Mouse (Mus musculus): ENCODE measurements around the gene Ttc30b. TPM values are rescaled to one million over a fixed set of nuclear protein-coding genes. Genes with fewer than 3 reads are reported as not detected.

The Ttc30b gene
- polyA plus RNA-seq, 1 experiment, result 1.7 TPM

GRCm38 (mm10) chr2:75895711-75896110, 42.7 kb downstream of the Ttc30b start:
- Histone ChIP-seq H3K27me3 (ENCODE audit: control insufficient read depth, insufficient read depth, insufficient read length) (no peaks in the 10 kb centered on the region), H3ac (ENCODE audit: control insufficient read depth, insufficient read length) (no peak overlapping the region), H3K4me3 (no peak overlapping the region), H3K79me2 (ENCODE audit: control insufficient read depth, insufficient read depth) (peaks cover 5% of the 10 kb centered on the region), H3K4me2 (ENCODE audit: low read depth) (no peak overlapping the region), H3K36me3 (ENCODE audit: control insufficient read depth, insufficient read depth) (peaks cover 23% of the 10 kb centered on the region)
- no peak for TF ChIP-seq SRF (IDR thresholded peaks at IDR 0.05; ENCODE audit: control insufficient read depth, insufficient read length, low read depth)
- no peak for TF ChIP-seq TCF12 (IDR thresholded peaks at IDR 0.05; ENCODE audit: insufficient read depth, poor library complexity, severe bottlenecking)
- TF ChIP-seq MAX (IDR thresholded peaks at IDR 0.05; ENCODE audit: low read depth), result no peak
- no peak for TF ChIP-seq POLR2A (IDR thresholded peaks at IDR 0.05; ENCODE audit: insufficient read length, low read depth)
- no peak for TF ChIP-seq MYOD1 (IDR thresholded peaks at IDR 0.05; ENCODE audit: control insufficient read depth in 1 of 3, insufficient read length in 2 of 3, low read depth in 2 of 3)
- no peak for TF ChIP-seq TCF3 (IDR thresholded peaks at IDR 0.05; ENCODE audit: insufficient read length, low read depth)

DNA sequence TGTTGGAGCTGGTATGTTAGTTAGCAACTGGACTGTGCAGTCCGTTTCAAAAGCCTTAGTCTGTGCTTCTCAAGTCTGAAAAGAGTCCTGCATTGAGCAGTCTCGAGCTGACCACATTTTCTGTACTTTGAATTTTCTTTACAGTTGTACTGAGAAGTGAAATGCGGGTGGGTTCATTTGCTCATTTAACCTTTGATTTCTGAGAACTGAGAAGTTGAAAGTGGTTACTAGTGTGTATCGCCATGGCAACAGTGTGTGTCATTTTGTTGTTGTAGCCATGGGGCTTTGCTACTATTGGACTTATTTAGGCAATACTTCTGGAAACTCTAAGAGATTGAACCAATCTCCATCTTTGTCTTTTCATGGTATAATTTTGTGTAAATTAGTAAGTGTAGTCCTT, 46.4 kb downstream of the Ttc30b start:
- H3K27me3 ChIP-seq (ENCODE audit: control insufficient read depth, insufficient read depth, insufficient read length), result no peaks in the 10 kb centered on the region
- peaks cover 5% of the 10 kb centered on the region for H3K79me2 ChIP-seq (ENCODE audit: control insufficient read depth, insufficient read depth)
- no peak overlapping the region for H3K4me3 ChIP-seq
- H3ac ChIP-seq (ENCODE audit: control insufficient read depth, insufficient read length), result no peak overlapping the region
- no peak overlapping the region for H3K4me2 ChIP-seq (ENCODE audit: low read depth)
- peaks cover 9% of the 10 kb centered on the region for H3K36me3 ChIP-seq (ENCODE audit: control insufficient read depth, insufficient read depth)
- TF ChIP-seq SRF (IDR thresholded peaks at IDR 0.05; ENCODE audit: control insufficient read depth, insufficient read length, low read depth) (no peak), E2F4 (IDR thresholded peaks at IDR 0.05; ENCODE audit: insufficient read depth) (no peak), POLR2AphosphoS2 (IDR thresholded peaks at IDR 0.05; ENCODE audit: insufficient read length, low read depth) (no peak), MYOG (IDR thresholded peaks at IDR 0.05; ENCODE audit: control insufficient read depth in 1 of 3, insufficient read depth in 1 of 3, insufficient read length in 2 of 3, low read depth in 2 of 3) (no peak), USF1 (IDR thresholded peaks at IDR 0.05; ENCODE audit: low read depth) (no peak), TCF12 (IDR thresholded peaks at IDR 0.05; ENCODE audit: insufficient read depth, poor library complexity, severe bottlenecking) (no peak), MYOD1 (IDR thresholded peaks at IDR 0.05; ENCODE audit: control insufficient read depth in 1 of 3, insufficient read length in 2 of 3, low read depth in 2 of 3) (no peak), MAX (IDR thresholded peaks at IDR 0.05; ENCODE audit: low read depth) (no peak), REST (IDR thresholded peaks at IDR 0.05; ENCODE audit: insufficient read depth, insufficient read length) (no peak), TCF3 (IDR thresholded peaks at IDR 0.05; ENCODE audit: insufficient read length, low read depth) (no peak), POLR2A (IDR thresholded peaks at IDR 0.05; ENCODE audit: insufficient read length, low read depth) (no peak), CEBPB (IDR thresholded peaks at IDR 0.05; ENCODE audit: insufficient read depth, poor library complexity, severe bottlenecking) (no peak)

Other genes with a start within 250 kb of the Ttc30b start
- gene Nfe2l2, start 233.9 kb downstream of the Ttc30b start, polyA plus RNA-seq (2012; fragmentation: generic; extraction: Trizol), result 74.1 TPM
- 18.2 TPM for gene Agps, start 106.4 kb downstream of the Ttc30b start, polyA plus RNA-seq (2012; fragmentation: generic; extraction: Trizol)
- gene Ttc30a2, start 39.6 kb upstream of the Ttc30b start, polyA plus RNA-seq (2012; fragmentation: generic; extraction: Trizol), result 0.06 TPM
- gene Ttc30a1, start 43.4 kb upstream of the Ttc30b start, polyA plus RNA-seq (2012; fragmentation: generic; extraction: Trizol), result 1.2 TPM

Data from myocyte (in vitro differentiated cells).